Mouse (Mus musculus): ENCODE results near the gene Dapk3. TPM values are rescaled to one million over a fixed set of nuclear protein-coding genes. Genes with fewer than 3 reads are reported as not detected.
"Not testable (repeated sequence)": the region's sequence is repeated elsewhere in the genome, so short reads cannot be mapped to it uniquely, and the experiment has no call there.

Dapk3 gene
- polyA plus RNA-seq, 1 experiment: 52.6 TPM

- H3K27me3 ChIP-seq (ENCODE audit: control insufficient read depth, insufficient read depth, low read length): no peaks in the 10 kb centered on the region
- H3K4me3 ChIP-seq (ENCODE audit: control insufficient read depth, low read depth, low read length): no peak overlapping the region
- TF ChIP-seq POLR2A (IDR thresholded peaks at IDR 0.05; ENCODE audit: control insufficient read depth, low read depth, low read length) (no peak), CTCF (IDR thresholded peaks at IDR 0.05; ENCODE audit: control insufficient read depth, insufficient read depth, insufficient replicate concordance, low read depth, low read length) (no peak)
- no peaks in the 10 kb centered on the region for H3K4me1 ChIP-seq (ENCODE audit: control insufficient read depth, insufficient read depth, low read length)
- H3K27ac ChIP-seq (ENCODE audit: control insufficient read depth, insufficient read depth, low read depth, low read length): no peak overlapping the region
- H3K36me3 ChIP-seq (ENCODE audit: control insufficient read depth, insufficient read depth, low read length): no peaks in the 10 kb centered on the region
These were observed 38.7 kb downstream of the Dapk3 start for GRCm38 (mm10) chr10:81221402-81222015.

- H3K36me3 ChIP-seq (ENCODE audit: control insufficient read depth, insufficient read depth, low read length): not testable (repeated sequence)
These were observed 40.9 kb downstream of the Dapk3 start for GRCm38 (mm10) chr10:81223731-81224130.

GRCm38 (mm10) chr10:81229735-81230437 is 47.1 kb downstream of the Dapk3 start:
- H3K27me3 ChIP-seq (ENCODE audit: control insufficient read depth, insufficient read depth, low read length): no peaks in the 10 kb centered on the region
- H3K4me3 ChIP-seq (ENCODE audit: control insufficient read depth, low read depth, low read length): no peak overlapping the region
- no peaks in the 10 kb centered on the region for H3K36me3 ChIP-seq (ENCODE audit: control insufficient read depth, insufficient read depth, low read length)
- peaks cover 8% of the 10 kb centered on the region for H3K4me1 ChIP-seq (ENCODE audit: control insufficient read depth, insufficient read depth, low read length)
- TF ChIP-seq CTCF (IDR thresholded peaks at IDR 0.05; ENCODE audit: control insufficient read depth, insufficient read depth, insufficient replicate concordance, low read depth, low read length) (no peak), POLR2A (IDR thresholded peaks at IDR 0.05; ENCODE audit: control insufficient read depth, low read depth, low read length) (no peak)
- no peak overlapping the region for H3K27ac ChIP-seq (ENCODE audit: control insufficient read depth, insufficient read depth, low read depth, low read length)

More at GRCm38 (mm10) chr10:81223731-81224130, 40.9 kb downstream of the Dapk3 start:
- not testable (repeated sequence) for H3K4me1 ChIP-seq (ENCODE audit: control insufficient read depth, insufficient read depth, low read length); H3K4me3 ChIP-seq (ENCODE audit: control insufficient read depth, low read depth, low read length); H3K27ac ChIP-seq (ENCODE audit: control insufficient read depth, insufficient read depth, low read depth, low read length); H3K27me3 ChIP-seq (ENCODE audit: control insufficient read depth, insufficient read depth, low read length)

GRCm38 (mm10) chr10:81230438-81231332 is 47.9 kb downstream of the Dapk3 start, which contains the start of gene Atcay:
Atcay (minus strand) TSS chr10:81230833.
- TF ChIP-seq CTCF (IDR thresholded peaks at IDR 0.05; ENCODE audit: control insufficient read depth, insufficient read depth, insufficient replicate concordance, low read depth, low read length) (peak; percentile 27; the same call in 1 of the 2 replicates), POLR2A (IDR thresholded peaks at IDR 0.05; ENCODE audit: control insufficient read depth, low read depth, low read length) (no peak)
- Histone ChIP-seq H3K36me3 (ENCODE audit: control insufficient read depth, insufficient read depth, low read length) (no peaks in the 10 kb centered on the region), H3K4me3 (ENCODE audit: control insufficient read depth, low read depth, low read length) (no peak within 1 kb of the TSS), H3K27ac (ENCODE audit: control insufficient read depth, insufficient read depth, low read depth, low read length) (no peak within 1 kb of the TSS), H3K4me1 (ENCODE audit: control insufficient read depth, insufficient read depth, low read length) (peaks cover 8% of the 10 kb centered on the region), H3K27me3 (ENCODE audit: control insufficient read depth, insufficient read depth, low read length) (no peaks in the 10 kb centered on the region)

- Histone ChIP-seq H3K27me3 (ENCODE audit: control insufficient read depth, insufficient read depth, low read length) (no peaks in the 10 kb centered on the region), H3K4me1 (ENCODE audit: control insufficient read depth, insufficient read depth, low read length) (peaks cover 8% of the 10 kb centered on the region), H3K4me3 (ENCODE audit: control insufficient read depth, low read depth, low read length) (no peak overlapping the region), H3K36me3 (ENCODE audit: control insufficient read depth, insufficient read depth, low read length) (no peaks in the 10 kb centered on the region), H3K27ac (ENCODE audit: control insufficient read depth, insufficient read depth, low read depth, low read length) (no peak overlapping the region)
- TF ChIP-seq CTCF (IDR thresholded peaks at IDR 0.05; ENCODE audit: control insufficient read depth, insufficient read depth, insufficient replicate concordance, low read depth, low read length) (no peak), POLR2A (IDR thresholded peaks at IDR 0.05; ENCODE audit: control insufficient read depth, low read depth, low read length) (no peak)
These were observed 48.6 kb downstream of the Dapk3 start for GRCm38 (mm10) chr10:81231436-81231835.

GRCm38 (mm10) chr10:81232580-81233225 is 49.9 kb downstream of the Dapk3 start, which contains the start of gene Zfr2:
Zfr2 (plus strand) TSS chr10:81233155.
- Histone ChIP-seq H3K36me3 (ENCODE audit: control insufficient read depth, insufficient read depth, low read length) (no peaks in the 10 kb centered on the region), H3K27ac (ENCODE audit: control insufficient read depth, insufficient read depth, low read depth, low read length) (no peak within 1 kb of the TSS), H3K27me3 (ENCODE audit: control insufficient read depth, insufficient read depth, low read length) (no peaks in the 10 kb centered on the region), H3K4me1 (ENCODE audit: control insufficient read depth, insufficient read depth, low read length) (peaks cover 8% of the 10 kb centered on the region), H3K4me3 (ENCODE audit: control insufficient read depth, low read depth, low read length) (peak within 1 kb of the TSS; percentile 85)
- TF ChIP-seq CTCF (IDR thresholded peaks at IDR 0.05; ENCODE audit: control insufficient read depth, insufficient read depth, insufficient replicate concordance, low read depth, low read length): no peak
- TF ChIP-seq POLR2A (IDR thresholded peaks at IDR 0.05; ENCODE audit: control insufficient read depth, low read depth, low read length): peak; percentile 67
